Mouse (Mus musculus): ENCODE data around the gene Gramd4.
"Not testable (repeated sequence)": the region's sequence is repeated elsewhere in the genome, so short reads cannot be mapped to it uniquely, and the experiment has no call there.

The Gramd4 gene

DNA sequence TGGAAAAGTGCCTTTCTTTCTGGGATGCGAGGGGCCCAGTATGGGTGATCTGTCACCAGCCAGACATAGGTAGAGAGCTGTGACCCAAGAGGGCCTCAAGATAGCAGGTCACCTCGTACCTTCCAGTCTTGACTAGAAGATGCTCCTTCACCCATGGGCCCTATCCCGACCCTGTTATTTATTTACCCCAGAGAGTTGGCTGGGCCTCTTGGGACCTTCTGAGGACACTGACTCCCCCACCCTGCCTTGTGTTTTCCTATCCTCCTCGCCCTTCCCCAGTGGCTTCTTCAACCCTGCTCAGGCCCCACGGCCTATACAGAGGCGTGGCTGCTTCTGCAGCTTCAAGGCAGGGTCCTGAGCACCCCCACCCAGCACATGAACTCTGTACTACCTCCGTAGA is 61.7 kb downstream of the Gramd4 start:
- peak; percentile 68 to 81 for DNase-seq

DNA sequence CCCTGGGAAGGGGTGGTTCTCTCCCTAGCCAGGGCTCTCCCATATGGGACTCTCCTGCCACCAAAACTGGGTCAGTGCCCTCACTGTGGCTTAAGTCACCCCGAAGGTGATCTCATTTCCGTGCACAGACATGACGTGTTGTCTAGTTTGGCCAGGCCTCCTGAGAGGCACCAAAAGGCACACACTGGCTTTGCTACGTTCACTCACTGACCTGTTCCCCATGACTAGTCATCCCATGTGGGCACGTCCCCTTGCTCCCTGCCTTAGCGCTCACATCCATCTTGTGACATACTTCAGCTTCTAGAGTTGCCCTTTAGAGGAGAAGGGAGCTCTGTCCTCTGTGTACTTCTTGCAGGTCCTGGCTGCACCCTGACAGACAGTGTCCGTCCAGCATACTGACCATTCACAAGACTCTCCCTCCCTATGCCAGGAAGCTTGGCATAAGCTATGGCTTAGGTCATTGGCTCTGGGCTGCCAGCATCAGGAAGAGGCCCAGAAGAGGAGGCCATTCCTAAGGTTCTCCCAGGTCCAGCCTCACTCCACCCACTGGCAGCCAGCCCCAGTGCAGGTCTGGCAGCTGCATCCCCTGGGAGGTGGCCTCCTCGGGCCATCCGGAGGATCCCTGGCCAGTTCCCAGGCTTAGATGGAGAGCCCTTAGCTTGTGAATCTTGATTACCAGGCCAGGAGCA is 64.9 kb downstream of the Gramd4 start:
- peak; percentile 91 for DNase-seq

DNA sequence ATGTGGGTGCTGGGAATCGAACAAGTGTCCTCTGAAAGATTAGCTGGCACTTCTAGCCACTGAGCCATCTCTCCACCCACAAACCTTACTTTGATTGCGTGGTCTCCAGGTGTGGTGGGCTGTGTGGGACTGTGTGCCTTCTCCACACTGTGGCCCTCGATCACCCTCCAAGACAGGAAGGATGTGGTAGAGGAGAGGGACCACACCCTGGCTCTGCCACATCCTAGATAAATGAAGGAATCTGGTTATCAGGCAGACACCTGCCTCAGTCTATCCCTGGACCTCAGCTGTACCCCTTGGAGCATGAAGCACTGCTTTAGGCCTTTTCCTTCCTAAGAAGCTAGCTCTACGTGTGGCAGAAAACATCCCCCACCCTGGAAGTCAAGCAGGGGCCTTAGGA is 65.9 kb downstream of the Gramd4 start:
- no peak for DNase-seq

DNA sequence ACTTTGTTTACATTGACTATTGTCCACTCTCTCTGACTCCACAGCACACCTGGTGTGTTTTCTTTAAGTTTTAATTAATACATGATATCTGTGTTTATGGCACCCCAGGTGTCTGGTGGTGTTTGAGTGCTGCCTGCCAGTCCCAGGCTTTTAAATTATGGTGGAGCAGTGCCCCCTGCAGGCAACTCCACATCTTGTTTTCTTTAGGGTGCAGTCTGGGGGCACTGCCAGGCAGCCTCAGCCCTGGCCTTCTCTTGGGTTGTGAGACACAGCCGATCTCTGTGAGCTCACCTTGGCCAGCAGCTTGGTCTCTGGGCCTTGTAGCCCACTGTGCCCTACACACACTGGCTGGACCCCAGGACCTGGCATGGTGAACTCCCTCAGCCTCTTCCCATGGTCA is 66.9 kb downstream of the Gramd4 start:
- peak; percentile 76 to 92 for DNase-seq

DNA sequence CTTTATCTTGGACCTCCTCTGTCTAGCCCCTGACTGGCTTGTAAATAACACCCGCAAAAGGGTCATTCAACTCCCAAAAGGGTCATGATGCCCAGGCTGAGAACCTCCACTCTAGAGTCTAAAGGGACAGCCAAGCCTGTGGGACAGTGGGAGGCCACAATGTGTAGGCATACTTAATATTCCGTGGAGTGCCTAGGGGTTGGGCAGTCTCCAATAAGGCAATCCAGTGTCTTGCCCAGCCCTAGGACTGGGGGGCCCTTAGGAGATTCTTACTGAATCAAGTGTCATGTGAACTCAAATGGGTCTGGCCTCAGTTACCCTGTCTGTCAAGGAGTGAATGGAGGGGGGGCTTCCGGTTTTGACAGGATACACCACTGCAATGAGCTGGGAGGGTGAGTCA is 71.5 kb downstream of the Gramd4 start:
- DNase-seq = no peak

DNA sequence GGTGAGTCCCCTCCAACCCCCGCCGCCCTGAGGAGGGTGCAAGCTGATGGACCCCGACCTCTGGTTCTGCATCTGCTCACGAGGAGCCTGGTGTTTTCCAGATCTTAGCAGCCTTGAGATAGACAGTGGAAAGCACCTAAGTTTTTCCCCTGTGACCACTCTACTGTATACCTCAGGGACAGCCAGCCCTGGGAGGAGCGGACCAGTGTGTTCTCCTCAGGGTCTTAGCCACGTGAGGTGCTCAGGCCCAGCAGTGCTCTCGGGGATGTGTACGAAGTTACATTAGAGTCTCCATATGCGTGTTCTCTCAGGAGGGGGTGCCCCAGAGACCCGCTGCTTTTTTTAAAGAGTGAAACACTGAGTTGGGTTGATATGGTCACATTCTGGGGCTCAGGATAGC is 73.2 kb downstream of the Gramd4 start:
- no peak for DNase-seq

DNA sequence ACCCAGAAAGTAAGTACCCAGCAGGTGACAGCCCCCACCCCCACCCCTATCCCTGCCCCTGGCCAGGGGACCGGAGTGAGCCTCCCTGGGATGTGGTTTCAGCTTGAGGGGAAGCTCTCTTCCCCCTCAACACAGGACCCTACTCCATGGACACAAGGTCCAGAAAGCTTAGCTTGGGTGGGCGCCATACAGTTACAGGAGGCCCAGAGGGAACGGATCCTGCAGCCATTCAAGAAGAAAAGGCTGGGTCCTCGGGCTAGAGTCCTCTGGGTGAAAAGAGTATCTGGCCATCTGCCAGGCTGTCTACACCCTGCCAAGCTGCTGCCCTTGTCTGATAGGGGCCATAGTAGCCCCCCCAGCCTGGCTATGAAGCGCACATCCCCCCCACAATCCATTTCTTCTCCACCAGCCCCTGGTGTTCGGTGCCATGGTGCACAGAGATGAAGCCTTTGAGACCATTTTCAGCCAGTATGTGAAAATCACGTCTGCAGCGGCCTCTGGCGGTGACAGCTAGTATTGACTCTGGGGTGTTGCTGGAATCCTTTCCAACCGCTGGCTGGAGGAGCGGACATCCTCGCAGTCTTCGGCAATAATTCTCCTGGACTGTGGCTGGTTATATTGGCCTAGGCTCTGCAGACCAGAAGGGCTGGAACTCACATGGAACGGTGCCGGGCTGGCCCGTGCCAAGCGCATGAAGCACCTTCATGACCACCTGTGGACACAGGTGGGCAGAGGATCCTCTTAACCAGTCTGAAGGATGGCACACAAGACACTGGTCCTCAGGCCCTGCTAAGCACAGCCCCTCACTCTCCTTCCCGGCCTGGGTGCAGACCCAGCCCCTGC is 77.7 kb downstream of the Gramd4 start:
- DNase-seq = peak; percentile 88 to 94

DNA sequence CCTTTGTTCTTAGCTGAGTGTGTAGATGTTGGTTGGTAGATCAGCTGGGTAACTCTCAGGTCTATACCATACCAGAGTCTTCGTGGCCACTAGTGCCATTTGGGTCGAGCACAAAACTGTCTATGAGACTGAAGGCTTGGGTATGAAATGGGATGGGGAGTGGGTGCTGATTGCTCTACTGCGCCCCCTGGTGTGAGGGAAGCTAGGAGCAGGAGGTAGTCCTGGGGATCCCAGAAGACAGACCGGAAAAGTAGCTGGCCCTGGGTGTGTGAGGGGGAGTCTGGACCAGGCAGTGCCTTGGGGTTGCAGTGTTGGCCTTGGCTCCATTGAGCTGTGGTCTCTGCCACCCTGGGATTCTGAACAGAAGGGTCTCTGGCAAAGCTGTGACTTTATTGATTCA is 80.1 kb downstream of the Gramd4 start:
- DNase-seq = peak; percentile 41 to 83

DNA sequence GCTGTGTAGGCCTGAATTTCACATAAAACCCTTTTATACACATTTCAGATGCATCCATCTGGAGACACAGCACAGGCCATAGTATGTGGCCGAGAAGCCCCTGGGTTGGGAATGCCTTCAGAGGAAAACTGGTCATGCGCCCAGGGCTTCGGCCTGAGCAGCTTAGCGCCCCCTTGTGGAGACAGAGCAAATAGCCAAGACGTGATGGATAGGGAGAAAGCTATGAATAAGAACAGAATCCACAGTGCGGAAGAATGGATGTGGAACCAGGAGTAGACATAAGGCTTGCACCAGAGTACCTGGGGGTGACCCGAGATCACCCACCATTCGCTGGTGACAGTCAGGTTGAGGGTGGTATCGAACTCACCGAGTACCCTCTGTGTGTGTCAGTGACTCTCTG is 82.8 kb downstream of the Gramd4 start:
- DNase-seq = peak; percentile 51 to 83

DNA sequence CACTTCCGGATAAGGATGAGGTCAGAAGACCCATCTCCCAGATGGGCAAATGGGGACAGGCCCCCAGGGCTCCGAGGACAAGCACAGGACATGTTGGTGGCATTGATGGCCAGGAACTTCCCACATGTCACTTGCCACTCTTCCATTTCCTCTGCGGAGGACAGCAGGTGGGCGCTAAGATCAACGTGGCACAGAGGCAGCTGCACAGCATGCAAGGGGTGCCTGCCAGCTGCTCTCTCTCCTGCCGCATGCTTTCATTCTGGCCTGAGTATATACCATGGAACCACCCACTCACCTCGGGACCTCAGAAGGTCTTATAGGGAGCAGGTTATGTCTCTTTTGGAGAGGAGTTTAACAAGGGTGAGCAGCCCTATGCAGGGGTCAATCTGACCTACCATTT is 87.1 kb downstream of the Gramd4 start:
- DNase-seq = no peak

DNA sequence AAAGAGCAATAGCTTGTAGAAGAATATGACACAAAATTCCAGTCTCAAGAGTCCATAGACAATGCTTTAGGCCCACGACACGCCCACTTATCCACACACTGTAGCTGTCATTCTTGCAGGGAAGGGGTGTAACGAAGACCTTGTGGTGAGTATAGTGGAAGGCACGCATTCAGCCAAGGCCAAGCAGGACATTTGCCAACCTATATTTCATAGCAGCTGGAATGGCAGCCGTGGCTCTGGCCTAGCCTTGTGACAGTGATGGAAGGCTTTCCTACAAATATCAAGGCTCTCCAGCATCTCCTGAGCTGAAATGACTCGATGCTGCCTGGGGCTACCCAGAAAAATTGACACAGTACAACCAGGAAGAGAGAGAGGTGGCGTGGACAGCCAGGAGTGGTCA is 87.6 kb downstream of the Gramd4 start:
- no peak for DNase-seq

DNA sequence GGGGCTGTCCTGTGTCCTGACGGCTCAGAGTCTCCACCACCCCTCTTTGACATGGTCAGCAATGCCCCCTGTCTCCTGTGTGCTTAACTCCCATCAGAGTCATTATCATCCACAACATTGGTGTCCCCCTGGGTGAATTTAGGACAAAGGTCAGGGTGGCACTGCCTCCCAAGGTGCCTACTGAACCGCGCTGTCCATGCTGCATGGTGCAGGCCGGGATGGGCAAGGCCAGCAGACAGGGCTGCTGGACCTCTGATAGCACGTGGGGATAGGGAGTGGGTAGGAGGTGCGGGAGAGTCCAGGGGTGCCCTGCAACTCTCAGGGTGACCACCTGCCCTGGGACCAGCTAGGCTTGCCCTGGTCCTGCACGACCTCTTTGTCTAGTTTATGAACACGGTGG is 89.4 kb downstream of the Gramd4 start:
- peak; percentile 19 to 43 for DNase-seq

DNA sequence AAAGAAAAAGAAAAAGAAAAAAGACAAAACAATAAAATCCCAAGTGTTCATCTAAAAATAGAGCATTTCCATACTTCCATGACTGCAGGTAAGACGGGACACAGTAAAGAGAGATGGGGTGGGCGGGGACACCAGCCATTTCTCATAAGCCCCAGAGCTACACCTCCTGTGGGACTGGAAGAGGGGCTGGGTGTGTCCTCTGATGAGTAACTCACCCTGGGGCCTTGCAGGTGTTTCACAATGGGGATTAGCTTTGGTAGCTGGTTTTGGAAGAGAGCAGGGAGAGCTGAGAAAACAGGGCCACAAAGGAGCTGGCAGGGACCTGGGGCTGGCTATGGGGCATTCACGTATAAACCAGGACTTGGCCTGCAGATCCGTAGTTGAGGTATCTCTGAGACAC is 93.1 kb downstream of the Gramd4 start:
- no peak for DNase-seq

DNA sequence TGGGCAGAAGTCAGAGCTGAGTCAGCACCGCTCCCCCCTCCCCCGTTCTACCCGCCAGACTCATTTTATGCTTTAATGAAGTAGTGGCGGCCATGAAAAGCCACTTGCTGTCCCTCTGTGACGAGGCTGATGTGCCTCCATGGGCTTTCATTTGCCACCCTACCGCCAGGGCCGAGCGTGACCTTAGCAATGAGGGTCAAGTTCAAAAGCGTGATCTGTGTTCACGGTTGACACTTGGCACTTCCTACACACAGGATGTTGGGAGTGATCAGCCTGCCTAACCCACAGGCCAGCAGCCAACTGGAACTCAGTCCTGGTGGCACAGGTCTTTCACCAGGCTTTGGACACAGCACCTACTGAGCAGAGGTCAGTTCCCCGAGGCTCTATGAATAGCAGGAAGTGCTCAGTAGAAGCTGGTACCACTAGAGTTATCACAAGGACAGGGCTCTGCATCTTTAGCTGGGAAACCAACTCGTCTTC is 96.0 kb downstream of the Gramd4 start:
- DNase-seq = no peak

DNA sequence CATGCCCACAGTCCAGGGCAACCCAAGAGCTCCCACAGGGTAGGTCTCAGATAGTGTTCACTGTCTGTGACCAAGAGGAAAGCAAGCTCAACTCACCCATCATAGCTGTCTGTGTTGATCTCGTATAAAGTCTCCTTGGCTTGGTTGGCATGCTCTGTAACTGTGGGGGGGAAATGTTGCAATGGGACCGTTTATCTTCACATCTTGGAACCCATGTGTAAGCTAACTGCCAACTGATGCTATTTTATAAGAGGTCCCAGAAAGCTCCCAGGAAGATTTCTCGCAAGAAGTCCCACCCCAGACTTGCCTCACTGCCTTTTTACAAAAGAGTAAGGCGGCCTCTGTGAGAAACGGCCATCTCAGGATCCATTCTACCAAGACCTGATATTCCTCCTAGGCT is 99.0 kb downstream of the Gramd4 start:
- DNase-seq = no peak

DNA sequence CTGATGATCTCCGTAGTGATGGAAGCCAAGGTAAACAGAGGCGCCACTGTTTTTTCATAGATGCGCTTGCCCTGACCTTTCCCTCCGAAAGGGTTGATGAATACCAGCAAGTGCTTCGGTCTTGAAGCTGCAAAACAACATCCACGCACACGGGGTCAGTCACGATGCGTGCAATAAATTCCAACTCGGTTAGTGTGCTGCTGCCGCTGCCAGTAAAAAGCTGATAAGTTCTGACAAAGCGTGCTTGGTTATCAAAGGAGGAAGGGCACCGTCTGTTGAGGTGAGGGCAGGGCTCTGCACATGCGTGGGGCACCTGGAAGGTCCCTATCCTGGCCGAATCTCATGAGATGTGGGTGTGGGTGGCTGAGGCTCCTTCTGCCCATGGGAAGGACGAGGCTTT is 101.6 kb downstream of the Gramd4 start:
- no peak for DNase-seq

DNA sequence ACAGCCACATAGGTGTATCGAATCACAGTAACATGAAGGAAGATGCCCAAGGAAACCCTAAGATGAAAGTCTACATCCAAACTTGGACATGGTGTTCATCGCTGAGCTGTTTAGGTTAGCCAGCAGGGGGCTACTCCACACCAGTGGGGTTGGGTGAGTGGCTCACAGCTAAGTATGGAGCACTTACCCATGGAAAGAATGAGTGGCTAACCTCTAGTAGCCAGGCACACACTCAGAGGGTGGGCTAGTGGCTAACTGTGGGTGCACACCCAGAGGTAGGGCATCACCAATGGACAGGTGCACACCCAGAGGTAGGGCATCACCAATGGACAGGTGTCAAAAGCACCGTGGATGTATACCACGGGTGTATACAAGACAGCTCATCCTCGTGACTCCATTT is 102.2 kb downstream of the Gramd4 start:
- no peak for DNase-seq

DNA sequence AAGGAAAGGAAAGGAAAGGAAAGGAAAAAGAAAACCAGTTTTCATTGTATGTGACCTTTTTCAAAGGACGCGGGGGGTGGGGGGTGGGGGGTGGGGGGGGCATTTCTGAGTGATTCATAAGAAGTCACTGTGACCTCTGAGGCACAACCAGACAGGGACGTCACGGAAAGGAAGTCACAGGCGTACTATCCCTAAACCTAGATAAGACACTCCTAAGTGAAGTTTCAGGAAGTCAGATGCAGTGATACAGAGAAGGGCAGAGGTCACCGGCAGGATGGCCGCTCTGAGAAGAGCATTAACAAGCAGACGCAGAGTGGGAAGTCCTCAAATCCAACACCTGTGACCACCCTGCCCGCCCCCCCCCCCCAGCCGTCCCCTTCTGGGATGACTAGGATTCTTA is 103.4 kb downstream of the Gramd4 start:
- DNase-seq = no peak

DNA sequence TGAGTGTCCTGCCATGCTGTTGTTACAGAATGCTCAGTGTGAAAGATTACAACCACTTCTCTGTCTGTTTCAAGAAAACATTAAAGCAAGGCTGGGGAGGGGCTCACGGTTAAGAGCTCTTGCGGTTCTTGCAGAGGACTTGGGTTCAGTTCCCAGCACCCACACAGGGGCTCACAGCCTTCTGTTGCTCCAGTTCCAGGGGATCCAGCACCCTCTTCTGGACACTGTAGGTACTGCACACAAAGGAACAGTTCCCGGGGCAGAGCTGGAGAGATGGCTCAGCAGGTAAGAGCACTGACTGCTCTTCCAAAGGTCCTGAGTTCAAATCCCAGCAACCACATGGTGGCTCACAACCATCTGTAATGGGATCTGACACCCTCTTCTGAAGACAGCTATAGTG is 104.3 kb downstream of the Gramd4 start:
- not testable (repeated sequence) for DNase-seq

DNA sequence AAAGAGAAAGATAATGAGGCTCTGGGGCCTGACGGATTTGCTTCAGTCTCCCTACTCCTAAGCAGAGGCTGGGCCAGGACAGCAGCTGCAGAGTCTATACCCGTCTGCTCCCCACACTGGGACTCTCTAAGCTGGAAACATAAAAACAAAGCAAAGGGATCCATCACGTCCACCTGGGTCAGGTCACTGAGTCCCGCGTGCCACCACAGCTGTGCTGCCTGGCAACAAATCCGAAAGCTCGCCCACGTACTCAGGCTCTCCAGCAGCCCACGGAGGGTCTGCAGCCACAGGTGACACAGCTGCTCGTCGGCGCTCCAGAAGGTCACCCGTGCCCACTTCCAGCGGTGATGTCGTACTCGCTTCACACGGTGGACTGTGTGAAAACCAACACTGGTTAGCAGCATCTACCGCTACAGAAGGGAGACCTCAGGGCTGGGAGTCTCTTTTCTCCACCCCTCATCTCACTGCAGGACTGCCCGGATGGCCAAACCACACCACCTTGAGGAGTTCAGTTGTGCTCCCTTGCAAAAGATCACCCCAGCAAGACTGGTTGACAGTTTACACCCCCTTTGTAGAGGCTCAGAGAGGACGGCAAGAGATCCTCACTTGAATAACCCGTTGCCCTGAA is 107.3 kb downstream of the Gramd4 start:
- no peak for DNase-seq

DNA sequence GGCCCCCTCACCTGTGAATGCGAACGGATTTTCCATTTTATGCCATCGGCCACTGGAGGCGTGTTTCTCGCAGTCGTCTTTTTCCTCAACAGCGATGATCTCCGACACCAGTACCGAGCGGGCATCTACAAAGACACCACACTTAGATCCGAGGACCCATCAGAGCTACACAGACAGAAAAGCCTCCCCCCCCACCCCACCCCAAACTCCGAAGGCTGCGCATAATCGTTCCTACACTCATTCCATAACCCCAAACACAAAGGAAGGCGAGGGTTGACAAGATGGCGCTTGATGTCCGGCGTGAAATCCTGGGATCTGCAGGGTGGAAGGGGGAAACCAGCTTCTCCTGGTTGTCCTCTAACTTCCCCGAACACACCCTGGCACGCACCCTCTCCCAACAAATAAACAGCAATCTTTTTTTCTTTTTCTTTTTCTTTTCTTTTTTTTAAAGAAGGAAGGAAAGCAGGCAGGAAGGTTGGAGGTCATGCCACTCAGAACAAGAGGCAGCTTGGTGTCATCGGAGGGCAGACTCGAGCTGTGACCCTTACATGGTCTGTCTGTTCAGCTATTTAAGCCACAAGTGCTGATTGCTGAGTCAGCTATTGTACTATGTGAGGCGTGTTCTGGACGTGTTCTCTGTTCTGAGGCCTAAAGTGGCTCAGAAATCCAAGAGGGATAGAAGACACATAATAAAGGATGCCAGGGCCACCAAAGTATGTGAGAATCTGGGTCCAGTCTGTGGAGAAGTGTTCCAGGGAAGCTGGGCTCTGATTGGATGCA is 108.5 kb downstream of the Gramd4 start:
- DNase-seq = no peak

DNA sequence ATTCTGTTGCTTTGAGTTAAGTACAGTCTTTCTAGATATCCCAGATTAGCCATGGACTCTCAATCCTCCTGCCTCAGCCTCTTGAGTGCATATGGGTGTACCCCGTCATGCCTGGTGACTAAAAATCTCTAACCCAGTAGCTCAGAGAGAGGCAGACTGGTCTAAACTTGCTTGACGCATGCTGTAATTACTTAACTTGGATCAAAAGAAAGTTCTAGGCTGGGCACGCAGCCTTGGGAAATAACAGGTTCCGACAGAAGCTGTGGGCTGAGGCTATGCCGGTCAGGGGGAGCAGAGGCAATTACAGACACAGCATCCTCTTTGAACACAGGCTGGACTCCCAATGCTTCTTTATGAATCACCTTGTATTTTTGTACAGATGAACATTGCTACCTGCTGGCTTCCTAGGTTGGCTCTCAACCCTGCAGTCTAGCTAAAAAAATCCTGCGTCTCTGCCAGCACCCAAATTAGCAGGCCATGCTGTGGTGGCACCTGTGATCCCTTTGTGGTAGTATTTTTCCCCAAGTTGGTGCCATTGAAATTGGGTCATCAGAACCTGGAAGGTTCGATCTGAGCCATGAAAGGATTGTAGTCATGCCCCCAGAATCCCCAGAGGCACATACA is 109.6 kb downstream of the Gramd4 start:
- no peak for DNase-seq

All from kidney, postnatal 36 days (tissue).